Mouse (Mus musculus) liver, embryonic 16.5 days (tissue): ENCODE measurements at regions not wholly inside any gene's neighbourhood (a gene's known extent, or its start where the extent isn't known, plus 50 kb on each side); places are given as distances from the start of the nearest gene placed in this dataset.

Source experiments
- ATAC-seq: fragments of 200-750 bp; cut with Nextera tagmentation; 2 replicates; pipeline ENCODE4 v1.8.0; 2017; ENCODE audit warnings: low read depth, mild to moderate bottlenecking, moderate number of reproducible peaks, moderate library complexity
- H3K27ac ChIP-seq: fragments of 300-500 bp; sonication (generic); 2 replicates; pipeline ENCODE4 v1.5.1; 2014; ENCODE audit warnings: mild to moderate bottlenecking, low read length
- H3K27me3 ChIP-seq: fragments of 300-500 bp; sonication (generic); 2 replicates; pipeline ENCODE4 v1.6.1; 2014; ENCODE audit warnings: low read depth, low read length, mixed read lengths; ENCODE audit not compliant: control insufficient read depth, insufficient read depth
- H3K36me3 ChIP-seq: fragments of 300-500 bp; sonication (generic); 2 replicates; pipeline ENCODE4 v1.6.1; 2014; ENCODE audit warnings: mild to moderate bottlenecking; ENCODE audit not compliant: control insufficient read depth, insufficient read depth
- H3K4me1 ChIP-seq: fragments of 300-500 bp; sonication (generic); 2 replicates; pipeline ENCODE4 v1.6.1; 2014; ENCODE audit warnings: low read depth, low read length, mixed read lengths; ENCODE audit not compliant: control insufficient read depth
- H3K4me2 ChIP-seq: fragments of 300-500 bp; sonication (generic); 2 replicates; pipeline ENCODE4 v1.6.1; 2014; ENCODE audit warnings: low read depth, low read length, mixed read lengths
- H3K4me3 ChIP-seq: fragments of 300-500 bp; sonication (generic); 2 replicates; pipeline ENCODE4 v1.5.1; 2014; ENCODE audit warnings: low read depth, mild to moderate bottlenecking, low read length
- H3K9ac ChIP-seq: fragments of 300-500 bp; sonication (generic); 2 replicates; pipeline ENCODE4 v1.6.1; 2014; ENCODE audit warnings: low read depth, low read length
- H3K9me3 ChIP-seq: fragments of 300-500 bp; sonication (generic); replicated peaks from 2 replicates; pipeline ENCODE4 v1.6.1; 2016; ENCODE audit warnings: low read length; ENCODE audit not compliant: control insufficient read depth
- WGBS: fragments of 180-500 bp; shearing (Covaris S2); extraction: QIAGEN DNeasy Blood & Tissue Kit; methylation state at CpG from one replicate; pipeline ENCODE4 v1.1.7; 2014; ENCODE audit not compliant: insufficient replicate concordance; 5-methylcytosine and 5-hydroxymethylcytosine counted together

GRCm38 (mm10) chr1:185096741-185097140 lies 97.4 kb upstream of the Mark1 start:
- H3K4me1 ChIP-seq: no peaks in the 10 kb centered on the region
- 62% methylated on average over 4 of the region's 4 CpGs for WGBS
- H3K9me3 ChIP-seq: no peaks in the 10 kb centered on the region
- H3K4me2 ChIP-seq: no peak overlapping the region
- no peaks in the 10 kb centered on the region; the same call in 1 of the 2 replicates for H3K27me3 ChIP-seq
- no peak overlapping the region for H3K27ac ChIP-seq
- no peak overlapping the region for H3K4me3 ChIP-seq
- no peak overlapping the region for H3K9ac ChIP-seq
- no peak for ATAC-seq
- H3K36me3 ChIP-seq: no peaks in the 10 kb centered on the region

DNA sequence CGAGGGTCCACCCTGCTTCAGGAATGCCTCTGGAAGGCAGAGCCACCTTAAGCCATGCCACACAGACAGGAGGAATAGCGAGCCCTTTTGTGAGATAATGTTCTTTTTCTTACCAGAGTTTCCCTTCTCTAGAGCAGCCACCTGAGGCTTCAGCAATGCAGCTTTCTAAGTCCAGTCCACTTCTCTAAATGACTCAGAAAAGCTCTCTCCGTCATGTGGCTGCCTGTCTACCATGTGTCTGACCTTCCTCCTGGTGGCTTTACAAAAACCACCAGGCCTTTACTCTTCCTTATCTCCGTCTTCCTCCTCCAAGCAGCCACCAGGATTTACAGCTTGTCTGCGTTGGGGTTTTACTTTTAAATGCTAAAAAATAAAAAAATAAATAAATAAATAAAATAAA lies 93.4 kb upstream of the Mark1 start:
- H3K27me3 ChIP-seq: no peaks in the 10 kb centered on the region
- no peaks in the 10 kb centered on the region for H3K9me3 ChIP-seq
- H3K9ac ChIP-seq: no peak overlapping the region
- no peak for ATAC-seq
- H3K4me1 ChIP-seq: no peaks in the 10 kb centered on the region
- WGBS: 50% methylated on average over 5 of the region's 5 CpGs
- H3K27ac ChIP-seq: no peak overlapping the region
- no peak overlapping the region for H3K4me3 ChIP-seq
- H3K36me3 ChIP-seq: no peaks in the 10 kb centered on the region
- H3K4me2 ChIP-seq: no peak overlapping the region

DNA sequence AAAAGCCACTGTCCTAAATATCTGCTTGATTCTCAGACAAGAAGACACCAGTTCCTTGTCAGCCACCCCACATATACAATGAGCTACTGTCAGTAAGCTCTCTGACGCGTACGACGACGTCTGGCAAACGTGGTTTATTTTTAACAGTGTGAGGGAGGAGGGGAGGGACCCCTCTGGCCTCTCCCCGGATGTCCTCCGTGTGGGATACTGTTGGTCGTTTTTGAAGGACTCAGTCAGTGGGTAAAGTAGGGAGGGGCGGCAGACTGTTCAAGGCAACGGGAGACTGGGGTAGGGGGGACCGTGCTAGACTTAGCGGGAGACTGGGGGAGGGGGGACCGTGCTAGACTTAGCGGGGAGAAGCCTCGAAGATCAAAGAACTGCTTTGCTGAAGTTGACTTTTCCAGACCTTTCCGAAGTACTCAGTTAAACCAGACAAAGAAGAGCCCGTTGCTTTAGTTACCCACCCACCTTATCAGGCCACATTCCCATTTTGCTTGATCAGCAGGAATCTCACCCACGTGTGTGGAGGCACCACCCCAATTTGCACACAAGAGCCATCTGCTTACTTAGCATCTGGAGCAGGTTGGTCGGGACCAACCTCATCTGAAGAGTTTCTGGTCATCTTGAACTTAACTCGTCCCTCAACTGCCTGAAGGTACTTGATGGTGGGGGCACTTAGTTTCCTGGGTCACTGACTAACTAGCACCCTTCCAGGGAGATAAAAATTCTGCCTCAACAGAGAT lies 92.6 kb upstream of the Mark1 start:
- Histone ChIP-seq H3K27ac (no peak overlapping the region), H3K27me3 (no peaks in the 10 kb centered on the region), H3K36me3 (no peaks in the 10 kb centered on the region), H3K9ac (no peak overlapping the region), H3K9me3 (no peaks in the 10 kb centered on the region), H3K4me3 (no peak overlapping the region), H3K4me2 (no peak overlapping the region), H3K4me1 (no peaks in the 10 kb centered on the region)
- ATAC-seq: no peak
- WGBS: 41% methylated on average over 21 of the region's 21 CpGs

- H3K36me3 ChIP-seq: no peaks in the 10 kb centered on the region
- H3K4me1 ChIP-seq: no peaks in the 10 kb centered on the region
- 75% methylated on average over 2 of the region's 2 CpGs for WGBS
- no peak overlapping the region for H3K9ac ChIP-seq
- ATAC-seq: no peak
- no peak overlapping the region for H3K4me2 ChIP-seq
- no peak overlapping the region for H3K27ac ChIP-seq
- no peaks in the 10 kb centered on the region for H3K27me3 ChIP-seq
- H3K4me3 ChIP-seq: no peak overlapping the region
- no peaks in the 10 kb centered on the region for H3K9me3 ChIP-seq
These were observed 89.8 kb upstream of the Mark1 start for GRCm38 (mm10) chr1:185089196-185089595.

GRCm38 (mm10) chr1:185083191-185083590 lies 83.8 kb upstream of the Mark1 start:
- no peak for ATAC-seq
- H3K4me2 ChIP-seq: no peak overlapping the region
- no peaks in the 10 kb centered on the region for H3K9me3 ChIP-seq
- no peaks in the 10 kb centered on the region for H3K4me1 ChIP-seq
- no peak overlapping the region for H3K9ac ChIP-seq
- WGBS: 49% methylated on average over 5 of the region's 5 CpGs
- no peaks in the 10 kb centered on the region for H3K27me3 ChIP-seq
- no peak overlapping the region for H3K27ac ChIP-seq
- no peak overlapping the region for H3K4me3 ChIP-seq
- no peaks in the 10 kb centered on the region for H3K36me3 ChIP-seq

GRCm38 (mm10) chr1:185080118-185080517 lies 80.7 kb upstream of the Mark1 start:
- H3K9me3 ChIP-seq: no peaks in the 10 kb centered on the region
- H3K4me2 ChIP-seq: no peak overlapping the region
- H3K9ac ChIP-seq: no peak overlapping the region
- ATAC-seq: no peak
- no peaks in the 10 kb centered on the region for H3K27me3 ChIP-seq
- no peak overlapping the region for H3K4me3 ChIP-seq
- H3K36me3 ChIP-seq: no peaks in the 10 kb centered on the region
- H3K27ac ChIP-seq: no peak overlapping the region
- 32% methylated on average over 3 of the region's 3 CpGs for WGBS
- no peaks in the 10 kb centered on the region for H3K4me1 ChIP-seq

DNA sequence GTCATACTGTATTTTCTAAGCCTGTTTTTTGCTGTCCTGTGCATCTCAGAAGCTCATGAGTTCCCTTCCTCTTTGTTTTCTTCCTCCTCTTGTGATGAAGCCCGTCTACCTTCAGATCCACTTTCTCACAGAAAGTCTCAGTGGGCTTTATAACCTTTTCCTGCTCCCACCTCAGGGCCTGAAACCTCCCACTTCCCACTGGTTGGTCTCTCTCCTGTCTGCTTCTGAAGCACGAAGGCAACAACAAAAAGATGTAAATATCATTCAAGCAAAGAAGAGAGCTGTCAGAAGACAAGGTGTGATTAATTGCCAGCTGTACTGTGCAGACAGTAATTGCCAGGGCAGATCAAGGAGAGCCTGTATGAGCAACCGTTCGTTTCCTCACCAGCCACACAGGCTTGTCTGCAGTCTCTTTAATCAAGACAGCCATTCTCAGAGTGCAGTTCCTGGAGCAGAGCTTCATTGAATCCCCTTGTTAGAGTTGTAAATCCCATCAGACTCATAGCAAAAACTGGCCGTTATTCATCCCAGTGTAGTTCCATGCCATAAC lies 80.0 kb upstream of the Mark1 start:
- Histone ChIP-seq H3K27ac (no peak overlapping the region), H3K9me3 (no peaks in the 10 kb centered on the region), H3K27me3 (no peaks in the 10 kb centered on the region), H3K4me2 (no peak overlapping the region), H3K4me3 (no peak overlapping the region), H3K36me3 (no peaks in the 10 kb centered on the region), H3K9ac (no peak overlapping the region), H3K4me1 (no peaks in the 10 kb centered on the region)
- ATAC-seq: no peak
- WGBS: 33% methylated on average over 5 of the region's 5 CpGs

GRCm38 (mm10) chr1:185074001-185074400 lies 74.6 kb upstream of the Mark1 start:
- H3K9ac ChIP-seq: no peak overlapping the region
- H3K4me3 ChIP-seq: no peak overlapping the region
- H3K4me1 ChIP-seq: no peaks in the 10 kb centered on the region
- H3K36me3 ChIP-seq: no peaks in the 10 kb centered on the region
- H3K27me3 ChIP-seq: no peaks in the 10 kb centered on the region
- no peak for ATAC-seq
- no peaks in the 10 kb centered on the region for H3K9me3 ChIP-seq
- no peak overlapping the region for H3K27ac ChIP-seq
- WGBS: 74% methylated on average over 5 of the region's 5 CpGs
- no peak overlapping the region for H3K4me2 ChIP-seq

DNA sequence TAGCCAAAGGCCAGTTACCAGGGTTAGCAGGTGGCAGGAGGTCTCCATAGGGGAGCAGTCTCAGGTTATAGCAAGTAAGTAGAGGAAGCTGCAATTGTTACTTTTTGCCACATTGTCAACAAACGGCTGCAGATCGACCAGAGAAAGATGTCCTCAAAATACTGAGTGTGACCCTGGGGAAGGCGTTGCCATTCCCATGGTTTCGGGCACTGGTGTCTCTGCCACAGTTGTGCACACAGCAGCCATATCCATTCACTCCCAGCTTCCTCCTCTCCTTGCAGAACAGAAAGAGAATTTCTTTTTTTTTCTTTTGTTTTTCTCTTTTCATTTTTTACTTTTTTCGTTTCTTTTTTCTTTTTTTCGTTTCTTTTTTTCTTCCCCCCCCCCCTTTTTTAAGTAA lies 73.4 kb upstream of the Mark1 start:
- 59% methylated on average over 6 of the region's 6 CpGs for WGBS
- H3K9ac ChIP-seq: no peak overlapping the region
- H3K4me3 ChIP-seq: no peak overlapping the region
- no peaks in the 10 kb centered on the region for H3K36me3 ChIP-seq
- ATAC-seq: no peak
- no peak overlapping the region for H3K4me2 ChIP-seq
- H3K4me1 ChIP-seq: no peaks in the 10 kb centered on the region
- no peaks in the 10 kb centered on the region for H3K9me3 ChIP-seq
- no peaks in the 10 kb centered on the region for H3K27me3 ChIP-seq
- H3K27ac ChIP-seq: no peak overlapping the region
